Mouse (Mus musculus) midbrain, embryonic 14.5 days (tissue): ENCODE data around the gene Chst3. TPM values are rescaled to one million over a fixed set of nuclear protein-coding genes. Genes with fewer than 3 reads are reported as not detected.
"Not testable (repeated sequence)": the region's sequence is repeated elsewhere in the genome, so short reads cannot be mapped to it uniquely, and the experiment has no call there.

Experiments used
- ATAC-seq: fragments of 200-750 bp; cut with Nextera tagmentation; 2 replicates; pipeline ENCODE4 v1.8.0; 2017; ENCODE audit warnings: moderate number of reproducible peaks, moderate library complexity; ENCODE audit not compliant: low FRiP score, low TSS enrichment
- DNase-seq: peaks from one replicate; pipeline ENCODE4 v3.0.0-alpha.2; 2015
- H3K27ac ChIP-seq: fragments of 300-500 bp; sonication (generic); replicated peaks from 2 replicates; pipeline ENCODE4 v1.5.1; 2014; ENCODE audit warnings: mild to moderate bottlenecking, low read depth, low read length, moderate library complexity
- H3K27me3 ChIP-seq: fragments of 300-500 bp; sonication (generic); 2 replicates; pipeline ENCODE4 v1.6.1; 2014; ENCODE audit warnings: low read length, control low read depth, mixed read lengths; ENCODE audit not compliant: control insufficient read depth, insufficient read depth
- H3K36me3 ChIP-seq: fragments of 300-500 bp; sonication (generic); 2 replicates; pipeline ENCODE4 v1.6.1; 2014; ENCODE audit warnings: low read length, control low read depth; ENCODE audit not compliant: control insufficient read depth, insufficient read depth
- H3K4me1 ChIP-seq: fragments of 300-500 bp; sonication (generic); 2 replicates; pipeline ENCODE4 v1.6.1; 2014; ENCODE audit warnings: mild to moderate bottlenecking, antibody characterized with exemption, low read length, control low read depth; ENCODE audit not compliant: control insufficient read depth, insufficient read depth
- H3K4me2 ChIP-seq: fragments of 300-500 bp; sonication (generic); 2 replicates; pipeline ENCODE4 v1.6.1; 2014; ENCODE audit warnings: mild to moderate bottlenecking, low read length, moderate library complexity
- H3K4me3 ChIP-seq: fragments of 300-500 bp; sonication (generic); replicated peaks from 2 replicates; pipeline ENCODE4 v1.5.1; 2014; ENCODE audit warnings: low read depth, low read length
- H3K9ac ChIP-seq: fragments of 300-500 bp; sonication (generic); replicated peaks from 2 replicates; pipeline ENCODE4 v1.6.1; 2014; ENCODE audit warnings: mild to moderate bottlenecking, low read length, moderate library complexity
- H3K9me3 ChIP-seq: fragments of 300-500 bp; sonication (generic); 2 replicates; pipeline ENCODE4 v1.6.1; 2016; ENCODE audit warnings: low read length, control low read depth, mixed read lengths; ENCODE audit not compliant: control insufficient read depth
- WGBS: fragments of 180-500 bp; shearing (Covaris S2); extraction: QIAGEN DNeasy Blood & Tissue Kit; methylation state at CpG from one replicate; pipeline ENCODE4 v1.1.7; 2014; 5-methylcytosine and 5-hydroxymethylcytosine counted together
- polyA plus RNA-seq: library from polyadenylated mRNA; unstranded; fragments of >200 nt; fragmentation: Nextera tagmentation; extraction: Ambion mirVana; gene quantifications from 2 replicates; pipeline ENCODE4 v1.2.1, GENCODE M21; 2014

The Chst3 gene
- polyA plus RNA-seq, 1 experiment from 2014 or later = 0.86 TPM

GRCm38 (mm10) chr10:60243941-60244340 is 24.9 kb upstream of the Chst3 start:
- no peaks in the 10 kb centered on the region for H3K36me3 ChIP-seq
- no peaks in the 10 kb centered on the region for H3K9me3 ChIP-seq
- no peaks in the 10 kb centered on the region for H3K4me1 ChIP-seq
- H3K27ac ChIP-seq = no peak overlapping the region
- 92% methylated on average over 5 of the region's 5 CpGs for WGBS
- no peak overlapping the region for H3K4me2 ChIP-seq
- no peak overlapping the region for H3K9ac ChIP-seq
- no peak overlapping the region for H3K4me3 ChIP-seq
- H3K27me3 ChIP-seq = no peaks in the 10 kb centered on the region
- no peak for ATAC-seq
- no peak for DNase-seq

- Histone ChIP-seq H3K27me3 (no peaks in the 10 kb centered on the region), H3K27ac (no peak overlapping the region), H3K4me3 (no peak overlapping the region), H3K36me3 (no peaks in the 10 kb centered on the region), H3K9me3 (no peaks in the 10 kb centered on the region), H3K4me2 (no peak overlapping the region), H3K4me1 (no peaks in the 10 kb centered on the region), H3K9ac (no peak overlapping the region)
- ATAC-seq = no peak
- WGBS = 87% methylated on average over 6 of the region's 6 CpGs
- no peak for DNase-seq
These were observed 21.4 kb upstream of the Chst3 start for GRCm38 (mm10) chr10:60240416-60240815.

GRCm38 (mm10) chr10:60237475-60238154 is 18.6 kb upstream of the Chst3 start:
- WGBS = 70% methylated on average over 10 of the region's 10 CpGs
- no peak for ATAC-seq

GRCm38 (mm10) chr10:60235876-60236275 is 16.8 kb upstream of the Chst3 start:
- not testable (repeated sequence) for H3K9me3 ChIP-seq, H3K36me3 ChIP-seq, H3K27me3 ChIP-seq, H3K4me3 ChIP-seq, H3K4me1 ChIP-seq, H3K9ac ChIP-seq, DNase-seq, ATAC-seq, H3K27ac ChIP-seq, H3K4me2 ChIP-seq
- 92% methylated on average over 6 of the region's 6 CpGs for WGBS

More at GRCm38 (mm10) chr10:60237475-60238154, 18.6 kb upstream of the Chst3 start:
- H3K9me3 ChIP-seq = no peaks in the 10 kb centered on the region
- no peaks in the 10 kb centered on the region for H3K36me3 ChIP-seq
- H3K4me2 ChIP-seq = no peak overlapping the region
- H3K27ac ChIP-seq = no peak overlapping the region
- H3K9ac ChIP-seq = no peak overlapping the region
- H3K27me3 ChIP-seq = no peaks in the 10 kb centered on the region
- H3K4me3 ChIP-seq = no peak overlapping the region
- no peaks in the 10 kb centered on the region for H3K4me1 ChIP-seq
- peak; percentile 69 for DNase-seq

- Histone ChIP-seq H3K4me1 (no peaks in the 10 kb centered on the region), H3K4me2 (no peak overlapping the region), H3K27ac (no peak overlapping the region), H3K27me3 (no peaks in the 10 kb centered on the region), H3K36me3 (no peaks in the 10 kb centered on the region), H3K9me3 (no peaks in the 10 kb centered on the region), H3K4me3 (no peak overlapping the region), H3K9ac (no peak overlapping the region)
- WGBS = 77% methylated on average over 9 of the region's 9 CpGs
- ATAC-seq (no peak), DNase-seq (no peak)
These were observed 14.9 kb upstream of the Chst3 start for GRCm38 (mm10) chr10:60234006-60234405.

- Histone ChIP-seq H3K9ac (no peak overlapping the region), H3K27me3 (no peaks in the 10 kb centered on the region), H3K36me3 (no peaks in the 10 kb centered on the region), H3K4me2 (no peak overlapping the region), H3K27ac (no peak overlapping the region), H3K9me3 (no peaks in the 10 kb centered on the region), H3K4me3 (no peak overlapping the region), H3K4me1 (no peaks in the 10 kb centered on the region)
- DNase-seq (no peak), ATAC-seq (no peak)
- 78% methylated on average over 6 of the region's 6 CpGs for WGBS
These were observed 11.4 kb upstream of the Chst3 start for GRCm38 (mm10) chr10:60230321-60231088.

- Histone ChIP-seq H3K9me3 (no peaks in the 10 kb centered on the region), H3K27ac (no peak overlapping the region), H3K4me3 (no peak overlapping the region), H3K4me1 (no peaks in the 10 kb centered on the region), H3K27me3 (no peaks in the 10 kb centered on the region), H3K36me3 (no peaks in the 10 kb centered on the region), H3K4me2 (no peak overlapping the region), H3K9ac (no peak overlapping the region)
- no peak for DNase-seq
- no peak for ATAC-seq
- 91% methylated on average over 6 of the region's 6 CpGs for WGBS
These were observed 10.1 kb upstream of the Chst3 start for GRCm38 (mm10) chr10:60229113-60229512.

- DNase-seq (no peak), ATAC-seq (no peak)
- Histone ChIP-seq H3K36me3 (no peaks in the 10 kb centered on the region), H3K27ac (no peak overlapping the region), H3K9ac (no peak overlapping the region), H3K4me1 (no peaks in the 10 kb centered on the region), H3K27me3 (no peaks in the 10 kb centered on the region), H3K4me2 (no peak overlapping the region), H3K9me3 (no peaks in the 10 kb centered on the region), H3K4me3 (no peak overlapping the region)
- 78% methylated on average over 4 of the region's 4 CpGs for WGBS
These were observed 8.6 kb upstream of the Chst3 start for GRCm38 (mm10) chr10:60227666-60228065.

GRCm38 (mm10) chr10:60224601-60225000 is 5.5 kb upstream of the Chst3 start:
- no peak overlapping the region for H3K4me2 ChIP-seq
- no peaks in the 10 kb centered on the region for H3K27me3 ChIP-seq
- ATAC-seq (no peak), DNase-seq (no peak)
- H3K9ac ChIP-seq = no peak overlapping the region
- H3K9me3 ChIP-seq = no peaks in the 10 kb centered on the region
- H3K36me3 ChIP-seq = no peaks in the 10 kb centered on the region
- H3K4me1 ChIP-seq = no peaks in the 10 kb centered on the region
- H3K4me3 ChIP-seq = no peak overlapping the region
- no peak overlapping the region for H3K27ac ChIP-seq
- 80% methylated on average over 2 of the region's 2 CpGs for WGBS
